Mouse (Mus musculus): ENCODE measurements around the gene Slc38a4. TPM values are rescaled to one million over a fixed set of nuclear protein-coding genes. Genes with fewer than 3 reads are reported as not detected.
A peak's percentile ranks its signal among the peaks of the same experiment; 100 is the strongest.

The Slc38a4 gene
- polyA plus RNA-seq, 1 experiment from 2014 or later, result 57.7 TPM

DNA sequence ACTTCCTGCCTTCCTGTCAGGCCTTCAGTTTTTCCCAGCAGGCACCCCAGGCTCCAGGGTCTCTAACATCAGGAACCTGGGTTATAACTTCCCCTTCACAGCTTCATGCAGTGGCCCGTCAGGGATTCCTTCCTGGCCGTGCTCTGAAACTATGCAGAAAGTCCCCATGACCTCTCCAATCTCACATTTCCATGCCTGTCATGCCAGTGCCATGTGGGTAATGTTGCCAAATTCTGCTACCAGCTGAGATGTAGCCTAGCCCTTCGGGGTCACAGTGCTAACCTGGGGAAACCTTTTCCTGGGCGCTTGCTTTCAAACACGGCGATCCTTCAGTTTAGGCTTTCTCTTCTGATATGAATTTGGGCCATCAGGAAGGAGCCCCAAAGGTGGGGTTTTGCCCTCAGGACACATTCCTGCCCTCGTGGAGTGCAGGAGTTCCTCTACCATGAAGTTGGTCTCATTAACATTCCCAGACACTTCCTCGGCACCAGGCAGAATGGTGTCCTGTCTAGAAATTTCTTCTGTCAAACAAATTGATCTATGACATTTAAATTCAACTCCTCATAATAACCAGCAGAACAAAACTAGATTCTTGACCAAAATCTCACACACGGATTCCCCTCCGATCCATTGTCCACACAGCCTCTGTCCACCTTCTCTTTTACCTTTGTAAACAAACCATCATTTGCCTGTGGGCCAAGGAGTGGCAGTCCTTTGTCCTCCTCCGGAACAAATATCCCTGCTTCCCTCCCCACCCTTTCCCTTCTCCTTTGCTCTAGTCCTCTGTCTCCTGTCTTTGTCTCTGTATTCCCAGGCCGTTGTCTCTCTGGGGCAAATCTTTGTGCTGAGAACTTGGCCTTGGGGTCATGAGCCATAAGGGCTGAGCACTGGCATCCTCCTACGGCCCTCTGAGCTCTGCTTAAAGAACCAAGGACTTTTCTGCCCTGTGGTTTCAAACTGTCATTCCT, 17.4 kb upstream of the Slc38a4 start:
- peak overlapping the region; percentile 50; the same call in 1 of the 2 replicates for H3K27ac ChIP-seq
- H3K36me3 ChIP-seq, result no peaks in the 10 kb centered on the region
- H3K27me3 ChIP-seq, result no peaks in the 10 kb centered on the region
- no peaks in the 10 kb centered on the region for H3K9me3 ChIP-seq
- peaks cover 18% of the 10 kb centered on the region; the same call in 1 of the 2 replicates for H3K4me1 ChIP-seq (replicated peaks)
- no peak overlapping the region for H3K4me3 ChIP-seq (replicated peaks)
- H3K9ac ChIP-seq (replicated peaks), result no peak overlapping the region
- no peak for ATAC-seq (ENCODE audit: insufficient number of reproducible peaks, insufficient read depth, low FRiP score, low TSS enrichment, low read depth)
- WGBS, result 60% methylated on average over 13 of the region's 13 CpGs
- H3K4me2 ChIP-seq, result no peak overlapping the region

DNA sequence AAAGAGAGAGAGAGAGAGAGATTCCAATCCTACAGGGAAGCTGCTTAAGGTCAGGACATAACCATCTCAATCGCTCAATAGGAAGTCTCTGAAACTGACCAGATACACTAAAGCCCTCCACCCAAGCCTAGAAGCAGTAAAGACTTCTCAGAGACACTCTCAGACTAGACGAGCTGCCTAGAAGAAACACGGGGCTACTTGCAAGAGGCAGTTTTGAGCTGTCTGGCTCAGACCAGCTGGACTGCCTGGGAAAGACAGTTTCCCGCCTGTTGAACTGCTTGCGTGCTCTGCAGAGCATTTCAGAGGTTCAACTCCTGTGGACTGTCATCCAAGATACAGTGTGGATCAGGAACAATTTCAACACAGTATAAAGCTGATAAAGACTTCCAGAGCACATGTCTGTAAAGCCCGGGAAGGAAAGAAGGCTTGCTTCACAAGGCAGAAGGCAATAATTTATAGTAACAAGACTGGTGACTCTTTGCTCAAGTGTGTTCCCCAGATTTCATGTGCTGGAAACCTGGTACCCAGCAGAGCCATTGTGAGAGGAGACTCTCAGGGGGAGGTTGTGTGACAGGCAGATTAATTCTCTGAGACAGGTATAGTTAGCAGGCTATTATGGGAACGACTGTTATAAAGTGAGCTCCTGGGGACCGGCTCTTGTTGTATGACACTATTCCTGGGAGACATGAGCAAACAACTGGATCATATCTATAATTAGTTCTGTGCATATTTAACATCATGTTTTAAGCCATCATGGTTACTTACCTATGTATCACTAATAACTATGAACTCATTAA, 11.8 kb upstream of the Slc38a4 start:
- ATAC-seq (ENCODE audit: insufficient number of reproducible peaks, insufficient read depth, low FRiP score, low TSS enrichment, low read depth), result no peak
- Histone ChIP-seq H3K4me1 (replicated peaks) (peaks cover under 1% of the 10 kb centered on the region; the same call in 1 of the 2 replicates), H3K27me3 (no peaks in the 10 kb centered on the region), H3K36me3 (no peaks in the 10 kb centered on the region), H3K27ac (no peak overlapping the region), H3K9me3 (no peaks in the 10 kb centered on the region), H3K4me2 (no peak overlapping the region), H3K9ac (replicated peaks) (no peak overlapping the region), H3K4me3 (replicated peaks) (no peak overlapping the region)
- 49% methylated on average over 8 of the region's 8 CpGs for WGBS

DNA sequence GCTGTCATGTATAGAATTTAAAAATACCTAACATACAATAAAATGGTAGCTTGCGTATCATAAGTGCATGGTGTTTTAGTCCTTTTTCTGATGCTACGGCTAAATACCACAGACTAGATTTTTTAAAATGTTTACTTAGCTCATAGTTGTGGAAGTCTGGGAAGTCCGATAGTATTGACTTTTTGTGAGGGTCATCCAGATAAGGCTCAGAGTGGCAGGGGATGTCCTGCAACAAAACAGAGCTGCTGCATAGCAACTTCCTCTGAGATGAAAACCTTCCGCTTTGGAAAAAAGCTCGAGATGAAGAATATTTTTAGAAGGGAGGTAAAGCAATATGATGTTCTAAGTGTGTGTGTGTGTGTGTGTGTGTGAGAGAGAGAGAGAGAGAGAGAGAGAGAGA, 11.2 kb upstream of the Slc38a4 start:
- Histone ChIP-seq H3K4me1 (replicated peaks) (no peaks in the 10 kb centered on the region; the same call in 1 of the 2 replicates), H3K4me3 (replicated peaks) (no peak overlapping the region), H3K27me3 (no peaks in the 10 kb centered on the region), H3K9ac (replicated peaks) (no peak overlapping the region), H3K27ac (no peak overlapping the region), H3K36me3 (no peaks in the 10 kb centered on the region), H3K9me3 (no peaks in the 10 kb centered on the region), H3K4me2 (no peak overlapping the region)
- no peak for ATAC-seq (ENCODE audit: insufficient number of reproducible peaks, insufficient read depth, low FRiP score, low TSS enrichment, low read depth)
- WGBS, result 87% methylated on average over 5 of the region's 5 CpGs

DNA sequence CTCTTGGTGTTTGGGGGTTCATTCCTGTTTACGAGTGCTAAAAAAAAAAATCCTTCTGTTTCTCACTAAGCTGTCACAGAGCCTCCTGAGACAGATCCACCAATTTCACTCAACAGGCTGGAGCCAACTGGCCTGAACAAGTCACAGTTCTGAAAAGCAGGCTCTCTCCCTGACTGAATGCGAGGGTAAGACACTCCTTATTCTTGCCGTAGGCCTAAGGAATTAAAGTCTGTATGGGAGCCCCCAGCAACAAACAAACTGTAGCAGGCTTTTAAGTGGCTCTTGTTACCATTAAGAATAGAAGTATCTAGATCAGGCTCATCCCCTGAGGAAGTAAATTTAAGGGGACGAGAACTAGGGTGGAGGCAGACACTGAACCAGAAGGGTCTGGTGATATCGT, 7.5 kb upstream of the Slc38a4 start:
- H3K27me3 ChIP-seq, result no peaks in the 10 kb centered on the region
- no peak for ATAC-seq (ENCODE audit: insufficient number of reproducible peaks, insufficient read depth, low FRiP score, low TSS enrichment, low read depth)
- H3K9ac ChIP-seq (replicated peaks), result no peak overlapping the region
- H3K9me3 ChIP-seq, result no peaks in the 10 kb centered on the region
- H3K4me3 ChIP-seq (replicated peaks), result no peak overlapping the region
- 90% methylated on average over 5 of the region's 5 CpGs for WGBS
- H3K4me1 ChIP-seq (replicated peaks), result peaks cover 10% of the 10 kb centered on the region
- H3K27ac ChIP-seq, result no peak overlapping the region
- no peak overlapping the region for H3K4me2 ChIP-seq
- H3K36me3 ChIP-seq, result no peaks in the 10 kb centered on the region

DNA sequence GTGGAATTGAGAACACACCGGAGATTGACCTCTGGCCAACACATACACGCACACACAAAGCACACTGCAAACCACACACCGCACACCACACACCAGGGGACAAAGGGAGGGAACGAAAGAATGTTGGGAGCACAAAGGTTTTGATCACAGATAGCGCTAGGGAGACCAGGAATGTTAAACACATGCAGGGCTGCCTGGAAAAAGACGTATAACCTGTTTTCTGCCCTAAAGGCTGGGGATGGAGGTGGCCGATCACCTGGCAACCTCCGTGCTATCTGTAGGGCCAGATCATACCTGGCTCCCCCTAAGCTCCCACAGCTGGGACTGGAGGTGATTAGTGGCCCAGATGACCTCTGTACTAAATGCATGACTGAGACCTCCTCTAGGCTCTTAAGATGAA, 5.2 kb upstream of the Slc38a4 start:
- Histone ChIP-seq H3K9ac (replicated peaks) (no peak overlapping the region), H3K36me3 (no peaks in the 10 kb centered on the region), H3K4me1 (replicated peaks) (peaks cover 10% of the 10 kb centered on the region), H3K4me3 (replicated peaks) (no peak overlapping the region), H3K4me2 (no peak overlapping the region), H3K27me3 (no peaks in the 10 kb centered on the region), H3K9me3 (no peaks in the 10 kb centered on the region), H3K27ac (no peak overlapping the region)
- ATAC-seq (ENCODE audit: insufficient number of reproducible peaks, insufficient read depth, low FRiP score, low TSS enrichment, low read depth), result no peak
- 86% methylated on average over 8 of the region's 8 CpGs for WGBS

DNA sequence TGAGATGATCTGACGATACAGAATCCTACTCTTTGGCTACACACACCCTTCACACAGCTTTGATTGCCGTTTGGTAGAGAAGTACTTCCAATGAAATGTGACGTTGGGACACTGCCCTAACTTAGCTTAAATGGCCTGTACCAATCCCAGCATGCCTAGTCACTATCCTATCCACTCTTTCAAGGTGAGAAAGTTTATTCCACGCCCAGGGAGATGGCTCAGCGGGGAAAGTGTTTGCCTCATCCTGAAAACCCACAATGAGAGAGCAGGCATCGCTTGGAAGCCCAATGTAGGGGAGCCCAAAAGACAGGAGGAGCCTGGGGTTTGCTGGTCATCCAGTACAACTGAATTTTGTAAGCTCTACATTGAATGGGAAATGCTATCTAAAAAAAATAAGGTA, 4.8 kb upstream of the Slc38a4 start:
- H3K4me1 ChIP-seq (replicated peaks), result peaks cover 10% of the 10 kb centered on the region
- H3K27ac ChIP-seq, result no peak overlapping the region
- no peak overlapping the region for H3K4me2 ChIP-seq
- H3K9me3 ChIP-seq, result peaks cover 4% of the 10 kb centered on the region; the same call in 1 of the 2 replicates
- ATAC-seq (ENCODE audit: insufficient number of reproducible peaks, insufficient read depth, low FRiP score, low TSS enrichment, low read depth), result no peak
- H3K4me3 ChIP-seq (replicated peaks), result no peak overlapping the region
- no peak overlapping the region for H3K9ac ChIP-seq (replicated peaks)
- H3K27me3 ChIP-seq, result no peaks in the 10 kb centered on the region
- H3K36me3 ChIP-seq, result no peaks in the 10 kb centered on the region
- 92% methylated on average over 6 of the region's 6 CpGs for WGBS

DNA sequence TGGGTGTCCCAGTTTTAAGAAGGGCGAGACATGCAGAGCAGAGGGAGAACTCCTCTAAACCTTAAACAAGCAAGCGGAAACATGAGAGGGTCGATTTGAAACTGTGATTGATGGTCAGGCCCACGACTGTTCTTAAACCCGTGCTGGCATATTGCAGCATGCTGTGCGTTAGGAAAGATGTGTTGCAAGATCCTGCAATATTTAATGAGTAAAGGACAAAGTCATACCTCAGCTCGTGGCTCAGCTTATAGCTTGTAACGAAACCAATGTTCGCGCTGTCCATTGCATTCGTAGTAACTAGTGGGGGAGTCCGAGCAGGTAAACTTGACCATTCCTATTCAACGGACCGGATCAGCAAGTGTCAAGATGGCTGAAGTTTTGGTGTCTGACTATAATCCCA, 4.3 kb upstream of the Slc38a4 start:
- peaks cover 8% of the 10 kb centered on the region for H3K9me3 ChIP-seq
- H3K27me3 ChIP-seq, result no peaks in the 10 kb centered on the region
- no peak overlapping the region for H3K4me2 ChIP-seq
- whole genome bisulfite sequencing, result 85% methylated on average over 14 of the region's 14 CpGs
- H3K36me3 ChIP-seq, result no peaks in the 10 kb centered on the region
- no peak overlapping the region for H3K27ac ChIP-seq
- ATAC-seq (ENCODE audit: insufficient number of reproducible peaks, insufficient read depth, low FRiP score, low TSS enrichment, low read depth), result no peak
- H3K9ac ChIP-seq (replicated peaks), result no peak overlapping the region
- no peak overlapping the region for H3K4me3 ChIP-seq (replicated peaks)
- H3K4me1 ChIP-seq (replicated peaks), result peaks cover 10% of the 10 kb centered on the region

DNA sequence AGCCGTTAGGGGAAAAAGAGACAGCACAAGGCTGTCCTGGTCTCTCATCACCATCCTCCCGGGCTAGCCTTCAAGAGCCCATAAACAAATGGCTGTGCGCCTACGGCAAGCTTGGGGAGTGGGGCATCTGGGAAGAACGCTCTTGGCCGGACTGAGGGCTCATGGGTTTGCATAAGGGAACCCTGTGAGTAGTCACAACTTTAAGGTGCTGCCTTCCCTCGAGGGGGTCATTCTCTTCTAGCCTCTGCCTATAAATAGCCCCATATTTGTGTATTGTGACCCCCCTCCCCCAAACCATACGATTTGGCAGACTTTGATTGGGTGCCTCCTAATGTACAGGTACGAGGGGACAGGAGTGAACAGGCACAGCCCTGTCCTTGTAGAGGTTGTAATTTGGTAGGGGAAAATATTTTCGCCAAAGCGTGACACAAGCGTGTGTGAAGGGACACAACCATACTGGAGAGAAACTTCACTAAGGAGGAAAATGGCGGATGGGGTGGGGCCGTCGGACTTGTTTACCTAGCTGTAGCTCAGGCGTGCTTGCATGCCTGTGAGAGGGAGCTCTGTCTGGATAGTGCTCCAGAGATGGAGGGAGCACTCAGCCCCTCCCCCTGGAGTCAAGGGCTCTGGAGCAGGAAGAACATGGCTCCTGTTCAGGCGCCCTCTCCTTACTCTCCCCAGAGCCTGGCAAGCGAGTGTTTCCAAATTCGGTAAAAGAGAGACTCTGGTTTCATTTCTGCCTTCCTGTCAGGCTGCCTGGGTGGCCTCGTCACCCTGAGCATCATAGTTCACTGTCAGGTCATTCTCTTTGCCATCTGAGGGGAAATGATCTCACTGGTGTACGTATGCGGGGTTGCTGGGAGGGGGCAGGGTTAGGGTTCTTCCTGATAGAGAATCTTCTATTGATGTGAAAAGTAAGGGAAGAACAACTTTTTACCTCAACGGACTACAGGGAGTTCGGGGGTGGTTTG, 3.6 kb upstream of the Slc38a4 start:
- no peak for ATAC-seq (ENCODE audit: insufficient number of reproducible peaks, insufficient read depth, low FRiP score, low TSS enrichment, low read depth)
- Histone ChIP-seq H3K27me3 (no peaks in the 10 kb centered on the region), H3K4me1 (replicated peaks) (peaks cover 10% of the 10 kb centered on the region), H3K4me3 (replicated peaks) (no peak overlapping the region), H3K27ac (no peak overlapping the region), H3K36me3 (no peaks in the 10 kb centered on the region), H3K9me3 (peaks cover 16% of the 10 kb centered on the region), H3K9ac (replicated peaks) (no peak overlapping the region), H3K4me2 (no peak overlapping the region)
- 85% methylated on average over 24 of the region's 24 CpGs for WGBS

DNA sequence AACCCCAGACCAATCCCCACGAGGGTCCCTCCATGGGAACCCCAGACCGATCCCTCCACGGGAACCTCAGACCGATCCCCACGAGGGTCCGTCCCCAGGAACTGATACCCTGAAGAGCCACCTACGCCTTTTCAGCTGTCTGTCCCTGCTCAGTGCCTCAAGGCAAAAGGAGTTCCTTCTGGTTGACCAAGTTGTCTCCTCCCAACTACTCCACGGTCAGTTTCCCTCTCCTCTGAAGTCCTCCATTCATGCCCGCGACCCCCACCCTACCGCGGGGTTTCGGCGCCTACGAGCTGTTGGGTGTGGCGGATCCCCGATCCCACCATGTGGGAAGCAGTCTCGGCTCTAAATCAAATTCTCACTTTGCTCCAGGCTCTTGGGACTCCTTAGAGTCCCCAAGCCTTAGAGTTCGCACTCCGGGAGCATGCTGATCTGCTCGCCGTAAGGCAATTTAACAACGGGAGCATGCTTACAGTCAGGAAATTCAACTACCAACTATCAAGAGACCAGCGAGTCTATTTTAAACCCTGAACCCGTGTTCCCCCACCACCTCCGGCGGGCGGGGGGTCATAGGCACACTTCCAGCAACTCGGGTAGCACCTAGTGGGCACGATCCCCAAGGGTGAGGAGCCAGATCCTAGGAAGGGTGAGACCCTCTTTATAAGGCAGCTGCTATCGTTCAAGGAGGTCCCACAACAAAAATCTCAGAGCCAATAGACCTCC, 828 bp downstream of the Slc38a4 start:
- Histone ChIP-seq H3K9me3 (peaks cover 19% of the 10 kb centered on the region), H3K4me3 (replicated peaks) (peak overlapping the region; percentile 53), H3K36me3 (no peaks in the 10 kb centered on the region), H3K4me1 (replicated peaks) (peaks cover 18% of the 10 kb centered on the region), H3K27me3 (no peaks in the 10 kb centered on the region), H3K4me2 (peak overlapping the region; percentile 70), H3K27ac (peak overlapping the region; percentile 76), H3K9ac (replicated peaks) (peak overlapping the region; percentile 65)
- 42% methylated on average over 31 of the region's 31 CpGs for WGBS
- ATAC-seq (ENCODE audit: insufficient number of reproducible peaks, insufficient read depth, low FRiP score, low TSS enrichment, low read depth), result no peak

DNA sequence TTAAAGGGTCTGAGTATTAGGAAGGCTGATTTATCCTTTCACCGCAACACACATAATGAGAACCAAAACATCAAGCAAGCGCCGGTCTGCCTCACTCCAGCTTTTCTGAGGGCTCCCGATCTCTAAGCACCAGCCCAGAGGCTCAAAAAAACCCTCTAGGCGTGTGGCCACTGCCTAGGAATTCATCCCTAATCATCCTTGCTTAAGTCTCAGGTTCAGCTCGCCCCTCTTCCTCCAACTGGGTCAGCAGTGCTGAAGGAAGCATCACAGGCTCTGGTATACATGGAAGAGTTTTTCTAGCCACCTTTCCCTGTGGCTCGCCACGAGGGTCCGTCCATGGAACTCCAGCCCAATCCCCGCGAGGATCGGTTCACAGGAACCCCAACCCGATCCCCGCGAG, 1.6 kb downstream of the Slc38a4 start:
- H3K4me1 ChIP-seq (replicated peaks), result peaks cover 19% of the 10 kb centered on the region
- H3K27ac ChIP-seq, result no peak overlapping the region
- peak overlapping the region; percentile 70 for H3K4me2 ChIP-seq
- ATAC-seq (ENCODE audit: insufficient number of reproducible peaks, insufficient read depth, low FRiP score, low TSS enrichment, low read depth), result no peak
- H3K4me3 ChIP-seq (replicated peaks), result peak overlapping the region; percentile 53
- peaks cover 19% of the 10 kb centered on the region for H3K9me3 ChIP-seq
- WGBS, result 53% methylated on average over 15 of the region's 15 CpGs
- H3K9ac ChIP-seq (replicated peaks), result peak overlapping the region; percentile 65
- H3K36me3 ChIP-seq, result no peaks in the 10 kb centered on the region
- H3K27me3 ChIP-seq, result no peaks in the 10 kb centered on the region
